Mouse (Mus musculus) erythroblast, embryonic 14.5 days (primary cell): ENCODE results near the gene Dennd1b. TPM values are rescaled to one million over a fixed set of nuclear protein-coding genes. Genes with fewer than 3 reads are reported as not detected.

Experiments
- H3K27me3 ChIP-seq: 2 replicates; pipeline ENCODE4 v1.6.1; 2012; ENCODE audit warnings: inconsistent platforms; ENCODE audit not compliant: control insufficient read depth
- H3K36me3 ChIP-seq: 2 replicates; pipeline ENCODE4 v1.6.1; 2012; ENCODE audit warnings: mild to moderate bottlenecking, inconsistent platforms; ENCODE audit not compliant: control insufficient read depth
- H3K4me1 ChIP-seq: 2 replicates; pipeline ENCODE4 v1.6.1; 2012; ENCODE audit warnings: inconsistent platforms; ENCODE audit not compliant: control insufficient read depth
- H3K4me3 ChIP-seq: replicated peaks from 2 replicates; pipeline ENCODE3; 2012; ENCODE audit warnings: moderate library complexity, mild to moderate bottlenecking, inconsistent platforms
- H3K9me3 ChIP-seq: 2 replicates; pipeline ENCODE4 v1.6.1; 2012; ENCODE audit warnings: low read length, inconsistent platforms, mixed read lengths; ENCODE audit not compliant: control insufficient read depth
- GATA1 ChIP-seq: IDR thresholded peaks from 2 replicates; pipeline ENCODE4 v1.6.1; 2012; ENCODE audit warnings: low read length, inconsistent platforms, mixed read lengths
- TAL1 ChIP-seq: IDR thresholded peaks from 3 replicates; pipeline ENCODE4 v1.6.1; 2012; ENCODE audit warnings: low read length, inconsistent platforms, mixed read lengths
- polyA plus RNA-seq: library from polyadenylated mRNA; stranded (reverse); fragments of >175 nt; gene quantifications from 2 replicates; pipeline ENCODE4 v1.2.3, GENCODE M21; 2012

The Dennd1b gene
- polyA plus RNA-seq, 1 experiment = not detected

DNA sequence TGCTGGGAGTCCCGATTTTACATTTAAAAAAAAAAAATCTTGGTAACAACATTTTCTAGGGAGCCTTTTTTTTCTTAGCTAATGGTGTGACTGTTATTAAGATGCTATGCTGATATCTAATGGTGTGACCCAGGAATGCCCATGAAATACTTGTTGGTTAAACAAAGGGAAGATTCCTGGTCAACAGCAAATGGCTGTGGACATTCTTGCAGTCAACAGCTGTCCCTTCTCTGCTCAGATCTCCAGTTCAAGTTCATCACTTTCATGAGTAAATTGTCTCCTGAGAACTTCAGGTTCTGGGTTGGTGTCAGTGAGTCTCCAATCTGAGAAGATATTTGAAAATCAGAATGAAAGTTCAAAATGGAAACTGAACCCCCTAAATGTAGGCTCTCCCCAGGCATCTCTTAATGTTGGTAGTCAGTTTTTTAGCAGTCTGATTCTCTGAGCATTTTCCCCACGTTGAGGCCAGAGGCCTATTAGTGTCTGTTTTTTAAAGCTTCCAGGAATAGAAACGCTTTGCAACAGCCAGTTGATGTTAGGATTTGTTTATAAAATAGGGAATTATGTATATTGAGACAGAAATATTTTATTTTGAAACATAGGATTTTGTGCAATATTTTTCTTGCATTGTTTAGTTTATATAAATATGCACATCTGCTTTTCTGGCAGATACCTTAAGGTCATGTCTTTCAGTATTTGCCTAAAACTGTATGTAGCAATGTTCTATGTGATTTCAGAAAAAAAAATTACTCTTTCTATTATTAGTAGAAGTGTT is 211.0 kb downstream of the Dennd1b start:
- H3K4me3 ChIP-seq = no peak overlapping the region
- no peaks in the 10 kb centered on the region for H3K27me3 ChIP-seq
- H3K4me1 ChIP-seq = no peaks in the 10 kb centered on the region
- no peak for TF ChIP-seq GATA1
- TF ChIP-seq TAL1 = no peak
- H3K36me3 ChIP-seq = peaks cover 8% of the 10 kb centered on the region
- H3K9me3 ChIP-seq = no peaks in the 10 kb centered on the region

DNA sequence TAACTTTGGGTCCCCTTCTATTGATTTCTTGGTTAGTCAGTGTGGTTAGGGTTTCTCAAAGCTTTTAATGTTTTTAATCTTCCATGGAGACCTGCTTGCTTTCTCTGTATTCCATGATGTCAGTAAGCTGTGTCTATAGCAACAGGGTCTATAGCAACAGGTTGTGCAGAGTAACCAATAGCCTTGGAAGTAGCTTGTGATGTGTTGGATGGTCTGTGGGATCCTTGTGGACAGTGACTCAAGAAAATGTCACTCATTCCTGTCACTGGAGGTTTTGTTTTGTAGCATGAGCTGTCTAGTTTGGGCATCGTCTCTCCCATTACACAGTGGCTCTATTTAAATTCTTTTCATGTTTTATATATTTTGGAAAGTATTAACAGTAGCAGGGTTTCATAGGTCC is 216.5 kb downstream of the Dennd1b start:
- H3K9me3 ChIP-seq = no peaks in the 10 kb centered on the region
- no peaks in the 10 kb centered on the region for H3K27me3 ChIP-seq
- H3K36me3 ChIP-seq = no peaks in the 10 kb centered on the region
- no peaks in the 10 kb centered on the region for H3K4me1 ChIP-seq
- no peak overlapping the region for H3K4me3 ChIP-seq
- no peak for TF ChIP-seq GATA1
- no peak for TF ChIP-seq TAL1

DNA sequence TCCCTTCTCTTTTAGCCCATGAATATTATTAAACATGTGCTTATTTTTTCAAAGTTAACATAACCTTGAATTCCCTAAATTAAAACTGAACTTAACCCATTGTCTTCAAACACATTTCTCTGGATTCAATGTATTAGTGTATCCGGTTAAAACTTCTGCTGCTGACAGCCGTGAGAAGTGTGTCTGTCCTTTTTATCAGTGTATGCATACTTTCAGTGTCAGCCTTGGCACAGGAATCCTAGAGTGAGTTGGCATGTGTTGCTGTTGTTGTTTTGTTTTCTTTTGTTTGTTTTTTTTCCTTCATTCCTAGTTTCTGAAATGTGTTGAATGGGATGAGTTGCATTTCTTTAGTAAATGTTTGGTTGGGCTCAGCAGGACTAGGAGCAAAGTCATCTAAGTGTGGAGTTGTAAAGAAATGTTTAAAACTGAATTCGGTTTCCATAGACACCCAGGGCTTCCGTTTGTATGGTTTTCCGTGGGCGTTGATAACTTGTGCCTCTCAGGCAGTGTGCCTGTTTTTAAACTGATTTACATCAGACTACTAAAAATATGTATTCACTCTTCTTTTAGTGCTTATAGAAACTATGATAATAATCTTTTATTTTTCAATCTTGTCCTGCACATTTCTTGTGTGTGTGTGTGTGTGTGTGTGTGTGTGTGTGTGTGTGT is 217.4 kb downstream of the Dennd1b start:
- Histone ChIP-seq H3K9me3 (no peaks in the 10 kb centered on the region), H3K27me3 (no peaks in the 10 kb centered on the region), H3K36me3 (no peaks in the 10 kb centered on the region), H3K4me1 (no peaks in the 10 kb centered on the region), H3K4me3 (no peak overlapping the region)
- no peak for TF ChIP-seq GATA1
- TF ChIP-seq TAL1 = no peak

DNA sequence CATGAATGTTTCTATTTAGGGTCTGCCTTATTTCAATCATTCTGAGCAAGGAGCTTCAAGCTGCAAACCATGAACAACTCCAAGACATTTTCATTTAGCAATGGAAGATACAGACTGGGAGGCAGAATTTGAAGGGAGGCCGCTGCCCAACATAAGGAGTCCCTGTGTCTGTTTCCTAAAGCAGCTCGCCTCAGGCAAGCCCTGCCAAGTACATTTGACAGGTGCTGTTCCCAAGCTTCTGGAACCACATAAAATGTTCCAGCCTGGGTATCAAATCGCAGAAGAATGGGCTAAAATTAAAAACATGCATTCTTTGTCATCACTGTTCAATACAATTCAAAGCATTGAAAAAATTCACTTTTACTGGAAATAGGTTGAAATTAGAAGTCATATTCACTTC is 229.4 kb downstream of the Dennd1b start:
- H3K4me3 ChIP-seq = no peak overlapping the region
- TF ChIP-seq GATA1 (no peak), TAL1 (no peak)
- H3K27me3 ChIP-seq = no peaks in the 10 kb centered on the region
- no peaks in the 10 kb centered on the region for H3K4me1 ChIP-seq
- H3K9me3 ChIP-seq = no peaks in the 10 kb centered on the region
- no peaks in the 10 kb centered on the region for H3K36me3 ChIP-seq

DNA sequence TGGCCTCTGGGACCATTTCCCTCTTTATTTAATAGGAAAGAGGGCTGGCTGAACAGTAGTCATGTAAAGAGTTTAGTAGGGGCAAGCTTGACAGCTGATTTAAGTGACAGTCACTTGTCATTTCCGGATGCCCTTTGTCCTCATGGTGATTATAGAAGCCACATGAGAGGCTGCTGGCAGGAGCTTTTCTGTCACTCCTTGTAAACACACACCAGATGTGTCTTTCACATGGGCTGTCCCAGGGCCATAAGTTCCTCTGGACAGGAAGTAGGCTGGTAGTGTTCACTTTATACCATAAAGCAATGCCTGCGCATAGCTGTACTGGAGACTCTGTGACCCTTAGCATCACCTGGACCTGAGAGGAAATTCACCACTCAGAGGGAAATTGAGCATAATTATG is 230.8 kb downstream of the Dennd1b start:
- no peaks in the 10 kb centered on the region for H3K9me3 ChIP-seq
- H3K4me3 ChIP-seq = no peak overlapping the region
- TF ChIP-seq TAL1 (no peak), GATA1 (no peak)
- no peaks in the 10 kb centered on the region for H3K27me3 ChIP-seq
- H3K4me1 ChIP-seq = no peaks in the 10 kb centered on the region
- H3K36me3 ChIP-seq = no peaks in the 10 kb centered on the region

DNA sequence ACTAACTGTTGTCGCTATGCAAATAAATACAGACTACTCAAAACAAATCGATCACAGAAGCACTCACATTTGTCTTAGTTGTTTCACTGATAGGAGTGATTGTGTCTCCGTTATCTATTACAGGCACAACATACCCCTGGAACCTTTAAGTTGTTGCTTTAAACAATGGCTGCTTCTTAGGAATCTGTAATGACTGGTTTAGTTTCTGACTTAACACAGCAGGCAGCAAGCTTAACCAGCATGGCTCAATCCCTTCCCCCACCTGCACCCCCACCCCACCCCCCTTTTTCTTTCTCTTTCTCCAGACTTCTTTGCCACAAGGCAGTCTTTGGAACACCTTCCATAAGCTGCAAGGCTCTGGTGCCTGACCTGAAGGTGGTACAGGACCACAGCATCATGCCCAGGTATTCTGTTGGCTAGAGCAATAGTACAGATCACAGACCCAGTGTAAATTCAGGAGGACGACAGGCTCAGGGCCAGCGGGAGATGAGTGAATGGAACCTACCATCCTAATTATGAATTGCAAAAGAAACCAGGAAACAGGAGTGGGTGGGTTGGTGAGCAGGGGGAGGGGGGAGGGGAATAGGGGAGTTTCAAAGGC is 231.3 kb downstream of the Dennd1b start:
- Histone ChIP-seq H3K4me1 (no peaks in the 10 kb centered on the region), H3K27me3 (no peaks in the 10 kb centered on the region), H3K36me3 (no peaks in the 10 kb centered on the region), H3K4me3 (no peak overlapping the region), H3K9me3 (no peaks in the 10 kb centered on the region)
- TF ChIP-seq TAL1 = no peak
- no peak for TF ChIP-seq GATA1

DNA sequence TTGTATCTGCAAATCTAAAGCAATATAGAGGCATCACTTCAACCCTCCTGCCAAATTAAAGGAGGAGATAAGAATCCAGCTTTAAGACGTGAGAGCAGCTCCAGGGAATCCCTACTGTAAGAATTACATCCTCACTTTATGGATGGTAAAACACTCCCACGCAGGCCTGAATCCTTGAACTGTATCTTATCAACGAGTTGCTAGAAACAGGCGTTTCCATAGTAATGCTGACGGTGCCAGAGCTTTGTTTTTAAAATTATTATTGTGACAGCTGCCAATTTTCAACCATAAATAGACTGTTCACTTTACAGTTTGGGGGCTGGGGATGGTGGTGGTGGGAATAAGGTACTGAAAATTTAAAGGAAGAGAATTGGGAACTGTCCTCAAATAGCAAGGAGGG is 239.8 kb downstream of the Dennd1b start:
- Histone ChIP-seq H3K27me3 (no peaks in the 10 kb centered on the region), H3K36me3 (no peaks in the 10 kb centered on the region), H3K4me3 (no peak overlapping the region), H3K9me3 (no peaks in the 10 kb centered on the region), H3K4me1 (no peaks in the 10 kb centered on the region)
- TF ChIP-seq GATA1 (no peak), TAL1 (no peak)

DNA sequence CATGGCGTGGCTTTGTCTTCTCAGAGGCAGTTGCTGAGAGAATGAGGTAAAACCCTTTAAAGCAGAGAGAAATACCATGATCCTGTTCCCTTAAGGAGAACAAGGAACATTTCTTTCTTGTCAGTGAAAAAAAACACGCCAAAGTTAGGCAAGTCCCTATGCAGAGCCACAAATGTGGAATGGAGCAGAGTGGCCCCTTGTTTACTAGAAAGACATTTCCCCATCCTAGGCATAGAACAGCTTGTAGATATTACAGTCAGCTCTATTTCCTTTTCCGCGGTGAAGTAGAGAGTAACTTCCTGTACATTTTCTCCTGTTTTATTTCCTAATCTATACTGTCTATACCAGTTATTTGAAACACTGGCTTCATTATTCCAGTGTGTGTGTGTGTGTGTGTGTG is 243.0 kb downstream of the Dennd1b start:
- no peak overlapping the region for H3K4me3 ChIP-seq
- no peaks in the 10 kb centered on the region for H3K36me3 ChIP-seq
- no peaks in the 10 kb centered on the region for H3K4me1 ChIP-seq
- TF ChIP-seq GATA1 = no peak
- no peak for TF ChIP-seq TAL1
- H3K9me3 ChIP-seq = no peaks in the 10 kb centered on the region
- H3K27me3 ChIP-seq = no peaks in the 10 kb centered on the region

DNA sequence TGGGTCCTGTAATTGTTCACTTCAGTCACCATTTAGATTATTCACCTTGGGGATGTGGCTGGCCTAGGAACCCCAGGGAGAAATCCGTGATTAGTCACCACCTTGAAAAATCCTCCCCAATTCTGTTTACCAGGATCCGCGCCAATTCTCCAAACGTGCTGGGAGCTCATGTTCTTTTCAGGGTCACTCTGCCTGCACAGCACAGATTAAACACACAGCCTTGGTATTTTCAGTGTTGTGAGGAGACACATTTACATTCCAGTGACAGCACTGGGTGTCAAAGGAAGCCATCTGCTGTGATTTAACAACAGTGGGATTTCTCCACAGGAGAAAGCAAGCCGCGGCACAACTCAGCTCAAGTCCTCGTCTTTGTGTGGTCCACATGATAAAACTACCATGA is 246.6 kb downstream of the Dennd1b start:
- TF ChIP-seq GATA1 = no peak

More for the DNA sequence above, 246.6 kb downstream of the Dennd1b start:
- Histone ChIP-seq H3K4me1 (no peaks in the 10 kb centered on the region), H3K9me3 (no peaks in the 10 kb centered on the region), H3K27me3 (no peaks in the 10 kb centered on the region), H3K36me3 (no peaks in the 10 kb centered on the region), H3K4me3 (no peak overlapping the region)
